Mouse (Mus musculus): ENCODE results near the gene Ksr1. TPM values are rescaled to one million over a fixed set of nuclear protein-coding genes. Genes with fewer than 3 reads are reported as not detected.

Ksr1 gene
- polyA plus RNA-seq (2012; rRNA removed): 43.9 and 106 TPM in 2 replicates

GRCm38 (mm10) chr11:79146331-79146767, at the start of gene Ksr1:
Gene Ksr1, minus strand, starts transcription at chr11:79146407.
- 0 out of 2 replicates have a peak, but pooled peaks cover 6% of the 10 kb centered on the region for H3K36me3 ChIP-seq (ENCODE audit: control insufficient read depth, insufficient read depth, low read length)
- peak within 1 kb of the TSS; percentile 81 for H3K4me3 ChIP-seq (ENCODE audit: low read depth, low read length)
- peaks cover 27% of the 10 kb centered on the region for H3K4me1 ChIP-seq (ENCODE audit: control insufficient read depth, insufficient read depth, insufficient read length, low read length)
- TF ChIP-seq POLR2A (IDR thresholded peaks at IDR 0.05; ENCODE audit: low read depth, low read length) (peak; percentile 100), CTCF (IDR thresholded peaks at IDR 0.05; ENCODE audit: extremely low read depth, insufficient read length, insufficient replicate concordance, low read depth, low read length) (no peak)
- WGBS: 2% methylated on average over 42 of the region's 42 CpGs
- H3K27ac ChIP-seq (ENCODE audit: insufficient read depth, low read depth, low read length): peak within 1 kb of the TSS; percentile 88
- no peaks in the 10 kb centered on the region for H3K27me3 ChIP-seq (ENCODE audit: control insufficient read depth, insufficient read depth, low read length)

GRCm38 (mm10) chr11:79192176-79192575, 46.0 kb upstream of the Ksr1 start:
- WGBS: 81% methylated on average over 1 of the region's 1 CpGs
- Histone ChIP-seq H3K27me3 (ENCODE audit: control insufficient read depth, insufficient read depth, low read length) (no peaks in the 10 kb centered on the region), H3K4me3 (ENCODE audit: low read depth, low read length) (no peak overlapping the region), H3K4me1 (ENCODE audit: control insufficient read depth, insufficient read depth, insufficient read length, low read length) (peaks cover 12% of the 10 kb centered on the region), H3K27ac (ENCODE audit: insufficient read depth, low read depth, low read length) (no peak overlapping the region), H3K36me3 (ENCODE audit: control insufficient read depth, insufficient read depth, low read length) (no peaks in the 10 kb centered on the region)
- TF ChIP-seq POLR2A (IDR thresholded peaks at IDR 0.05; ENCODE audit: low read depth, low read length) (no peak), CTCF (IDR thresholded peaks at IDR 0.05; ENCODE audit: extremely low read depth, insufficient read length, insufficient replicate concordance, low read depth, low read length) (peak; percentile 75; the same call in 1 of the 2 replicates)

GRCm38 (mm10) chr11:79191214-79191613, 45.0 kb upstream of the Ksr1 start:
- no peaks in the 10 kb centered on the region for H3K36me3 ChIP-seq (ENCODE audit: control insufficient read depth, insufficient read depth, low read length)
- H3K4me1 ChIP-seq (ENCODE audit: control insufficient read depth, insufficient read depth, insufficient read length, low read length): peaks cover 9% of the 10 kb centered on the region; the same call in 1 of the 2 replicates
- H3K27ac ChIP-seq (ENCODE audit: insufficient read depth, low read depth, low read length): no peak overlapping the region
- WGBS: 84% methylated on average over 4 of the region's 4 CpGs
- H3K4me3 ChIP-seq (ENCODE audit: low read depth, low read length): no peak overlapping the region
- no peaks in the 10 kb centered on the region for H3K27me3 ChIP-seq (ENCODE audit: control insufficient read depth, insufficient read depth, low read length)
- TF ChIP-seq CTCF (IDR thresholded peaks at IDR 0.05; ENCODE audit: extremely low read depth, insufficient read length, insufficient replicate concordance, low read depth, low read length): no peak
- TF ChIP-seq POLR2A (IDR thresholded peaks at IDR 0.05; ENCODE audit: low read depth, low read length): no peak

- Histone ChIP-seq H3K36me3 (ENCODE audit: control insufficient read depth, insufficient read depth, low read length) (no peaks in the 10 kb centered on the region), H3K4me1 (ENCODE audit: control insufficient read depth, insufficient read depth, insufficient read length, low read length) (peaks cover 13% of the 10 kb centered on the region; the same call in 1 of the 2 replicates), H3K4me3 (ENCODE audit: low read depth, low read length) (no peak overlapping the region), H3K27ac (ENCODE audit: insufficient read depth, low read depth, low read length) (no peak overlapping the region), H3K27me3 (ENCODE audit: control insufficient read depth, insufficient read depth, low read length) (no peaks in the 10 kb centered on the region)
- 93% methylated on average over 2 of the region's 2 CpGs for WGBS
- TF ChIP-seq POLR2A (IDR thresholded peaks at IDR 0.05; ENCODE audit: low read depth, low read length): no peak
- TF ChIP-seq CTCF (IDR thresholded peaks at IDR 0.05; ENCODE audit: extremely low read depth, insufficient read length, insufficient replicate concordance, low read depth, low read length): no peak
These were observed 44.0 kb upstream of the Ksr1 start for GRCm38 (mm10) chr11:79190257-79190656.

- H3K27me3 ChIP-seq (ENCODE audit: control insufficient read depth, insufficient read depth, low read length): no peaks in the 10 kb centered on the region
- H3K4me3 ChIP-seq (ENCODE audit: low read depth, low read length): no peak overlapping the region
- 21% methylated on average over 6 of the region's 6 CpGs for WGBS
- H3K4me1 ChIP-seq (ENCODE audit: control insufficient read depth, insufficient read depth, insufficient read length, low read length): peaks cover 25% of the 10 kb centered on the region; the same call in 1 of the 2 replicates
- no peak overlapping the region for H3K27ac ChIP-seq (ENCODE audit: insufficient read depth, low read depth, low read length)
- TF ChIP-seq POLR2A (IDR thresholded peaks at IDR 0.05; ENCODE audit: low read depth, low read length) (no peak), CTCF (IDR thresholded peaks at IDR 0.05; ENCODE audit: extremely low read depth, insufficient read length, insufficient replicate concordance, low read depth, low read length) (no peak)
- H3K36me3 ChIP-seq (ENCODE audit: control insufficient read depth, insufficient read depth, low read length): no peaks in the 10 kb centered on the region
These were observed 42.0 kb upstream of the Ksr1 start for GRCm38 (mm10) chr11:79188176-79188575.

GRCm38 (mm10) chr11:79187291-79187690, 41.1 kb upstream of the Ksr1 start:
- 69% methylated on average over 4 of the region's 4 CpGs for WGBS
- Histone ChIP-seq H3K36me3 (ENCODE audit: control insufficient read depth, insufficient read depth, low read length) (no peaks in the 10 kb centered on the region), H3K4me3 (ENCODE audit: low read depth, low read length) (no peak overlapping the region), H3K4me1 (ENCODE audit: control insufficient read depth, insufficient read depth, insufficient read length, low read length) (peaks cover 33% of the 10 kb centered on the region), H3K27me3 (ENCODE audit: control insufficient read depth, insufficient read depth, low read length) (no peaks in the 10 kb centered on the region), H3K27ac (ENCODE audit: insufficient read depth, low read depth, low read length) (no peak overlapping the region)
- TF ChIP-seq POLR2A (IDR thresholded peaks at IDR 0.05; ENCODE audit: low read depth, low read length) (no peak), CTCF (IDR thresholded peaks at IDR 0.05; ENCODE audit: extremely low read depth, insufficient read length, insufficient replicate concordance, low read depth, low read length) (no peak)

DNA sequence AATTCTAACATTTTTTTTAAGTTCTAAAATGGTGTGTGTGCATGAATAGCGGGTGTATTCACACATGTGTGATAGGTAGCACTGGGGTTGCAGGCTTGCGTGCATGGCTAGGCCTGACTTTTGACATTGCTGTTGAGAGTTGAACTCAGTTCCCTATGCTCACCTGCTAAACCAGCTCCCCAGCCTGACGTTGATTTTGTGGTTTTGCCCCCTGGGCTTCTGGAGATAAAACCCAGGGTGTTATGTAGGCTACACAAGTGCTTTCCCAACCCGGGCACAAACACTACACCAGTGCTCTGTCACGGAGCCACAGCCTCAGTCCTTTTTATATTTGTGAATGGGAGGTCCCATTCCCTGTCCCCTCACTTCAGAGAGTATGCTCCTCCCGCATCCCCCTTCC, 39.5 kb upstream of the Ksr1 start:
- Histone ChIP-seq H3K4me1 (ENCODE audit: control insufficient read depth, insufficient read depth, insufficient read length, low read length) (peaks cover 40% of the 10 kb centered on the region), H3K36me3 (ENCODE audit: control insufficient read depth, insufficient read depth, low read length) (no peaks in the 10 kb centered on the region), H3K27ac (ENCODE audit: insufficient read depth, low read depth, low read length) (no peak overlapping the region), H3K4me3 (ENCODE audit: low read depth, low read length) (no peak overlapping the region), H3K27me3 (ENCODE audit: control insufficient read depth, insufficient read depth, low read length) (no peaks in the 10 kb centered on the region)
- no peak for TF ChIP-seq CTCF (IDR thresholded peaks at IDR 0.05; ENCODE audit: extremely low read depth, insufficient read length, insufficient replicate concordance, low read depth, low read length)
- no peak for TF ChIP-seq POLR2A (IDR thresholded peaks at IDR 0.05; ENCODE audit: low read depth, low read length)
- WGBS: 92% methylated on average over 6 of the region's 6 CpGs
